Mouse (Mus musculus) yolk sac, embryonic 10.5 days (tissue): ENCODE data around the gene Klrb1c.
A peak's percentile ranks its signal among the peaks of the same experiment; 100 is the strongest.
"Not testable (repeated sequence)": the region's sequence is repeated elsewhere in the genome, so short reads cannot be mapped to it uniquely, and the experiment has no call there.

ENCODE experiments used
- DNase-seq: peaks from one replicate; pipeline ENCODE4 v3.0.0-alpha.2; 2017; ENCODE audit warnings: low spot score

Klrb1c gene

DNA sequence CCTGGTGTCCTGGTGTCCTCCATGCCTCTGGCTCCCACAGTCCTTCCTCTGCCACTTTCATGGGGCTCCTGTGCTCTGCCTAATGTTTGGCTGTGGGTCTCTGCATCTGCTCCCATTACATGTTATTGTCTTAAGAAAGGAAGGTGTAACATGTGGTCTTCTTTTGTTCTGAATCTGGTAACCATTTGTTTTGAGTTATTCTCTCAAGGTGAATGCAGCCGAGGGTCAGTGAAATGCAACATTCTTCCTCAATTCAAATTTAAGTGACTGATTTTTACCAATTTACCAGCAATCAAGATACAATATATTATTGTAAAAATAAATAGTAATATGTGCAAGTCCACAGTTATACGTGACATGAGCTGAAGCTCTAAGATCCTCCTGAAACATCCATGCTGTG, at the start of gene Klrb1c:
Gene Klrb1c, minus strand, starts transcription at position 101 of the 400 bp plus-strand sequence.
- no peak for DNase-seq

DNA sequence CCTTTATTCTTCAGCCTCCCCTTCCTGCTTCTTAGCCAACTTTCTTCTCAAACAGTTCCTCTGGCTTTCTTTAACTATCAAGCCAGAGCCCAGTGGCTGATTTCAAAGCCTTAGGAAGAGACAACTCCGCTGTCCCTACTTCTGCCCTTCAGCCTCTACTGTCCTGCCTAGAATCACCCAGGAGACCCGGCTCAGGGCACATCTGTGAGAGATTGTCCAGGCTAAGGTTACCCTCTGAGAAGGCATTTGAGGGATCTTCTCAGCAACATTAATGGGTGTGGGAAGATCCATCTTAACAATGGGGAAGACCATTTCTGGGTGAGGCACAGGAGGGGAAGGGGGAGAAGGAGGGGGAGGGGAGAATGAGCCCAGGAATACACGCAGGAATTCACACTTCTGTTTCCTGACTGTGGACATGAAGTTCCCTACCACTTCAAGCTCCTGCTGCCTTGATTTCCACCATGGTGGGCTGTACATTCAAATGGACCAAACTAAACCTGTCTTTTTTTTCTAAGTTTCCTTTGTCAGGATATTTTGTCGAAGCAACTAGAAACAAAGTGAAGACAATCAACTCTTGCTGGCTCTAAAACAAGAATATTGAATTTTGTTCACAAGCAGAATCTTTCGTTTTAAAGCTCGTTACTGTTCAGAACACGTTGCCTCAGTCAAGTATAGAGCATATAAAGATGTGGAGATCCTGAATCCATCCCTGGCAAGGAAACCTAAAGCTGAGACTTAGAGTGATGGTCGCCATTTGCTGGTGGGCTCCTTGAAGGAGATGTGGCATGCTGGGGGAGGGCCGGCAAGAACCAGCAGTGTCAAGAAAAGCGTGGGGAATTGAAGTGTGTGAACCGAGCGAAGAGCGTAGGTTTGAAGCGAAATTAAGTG, 48.7 kb upstream of the Klrb1c start:
- DNase-seq, result peak; percentile 48

DNA sequence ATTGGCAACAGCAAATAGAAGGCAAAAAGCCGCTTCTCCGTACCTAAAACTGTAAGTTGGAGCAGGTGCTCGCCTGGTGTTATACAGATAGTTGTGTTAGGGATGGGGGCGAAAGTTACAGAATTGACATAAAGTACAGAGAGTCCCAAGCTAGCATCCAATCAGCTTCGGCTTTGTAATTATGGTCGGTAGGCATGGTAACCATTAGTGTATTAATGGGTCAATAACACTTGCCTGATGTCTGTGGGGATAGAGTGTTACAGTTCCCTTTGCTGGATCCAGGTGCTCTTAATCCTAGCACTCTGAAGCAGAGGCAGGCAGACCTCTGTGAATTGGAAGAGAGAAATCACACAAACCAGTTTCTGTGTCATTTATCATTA, 47.9 kb upstream of the Klrb1c start:
- DNase-seq, result no peak

DNA sequence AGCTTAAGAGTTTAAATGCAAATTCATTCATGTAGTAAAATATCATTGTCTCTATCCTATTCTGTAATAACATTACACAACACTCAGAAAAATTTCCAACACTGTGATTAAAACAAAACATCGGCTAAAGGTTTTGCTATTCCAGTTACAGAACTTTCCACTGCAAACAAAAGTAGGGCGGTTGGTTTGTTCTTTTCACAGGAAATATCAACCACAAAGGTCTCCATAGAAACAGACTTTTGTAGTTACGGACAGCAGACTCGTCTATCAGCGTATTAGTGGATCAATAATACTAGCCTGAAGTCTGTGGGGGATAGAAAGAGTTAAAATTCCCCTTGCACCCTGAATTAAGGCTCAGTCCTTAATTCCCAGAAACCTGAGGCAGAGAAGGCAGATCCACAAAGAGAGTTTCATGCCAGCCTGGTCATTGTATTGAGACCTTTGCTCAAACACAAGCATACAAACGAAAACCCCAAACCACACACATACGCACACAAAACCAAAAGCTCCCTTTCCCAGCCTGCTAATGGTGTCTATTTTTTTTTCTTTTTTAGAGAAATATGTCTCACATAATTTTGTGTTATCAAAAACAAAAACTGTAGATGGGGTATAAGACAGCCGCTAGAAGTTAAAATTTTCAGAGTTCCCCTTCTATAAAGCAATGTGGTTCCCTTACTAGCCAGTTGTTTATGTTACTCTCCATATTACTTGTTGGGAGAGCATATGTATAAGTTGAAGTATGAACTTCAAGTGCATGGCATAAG, 47.4 kb upstream of the Klrb1c start:
- DNase-seq, result no peak

DNA sequence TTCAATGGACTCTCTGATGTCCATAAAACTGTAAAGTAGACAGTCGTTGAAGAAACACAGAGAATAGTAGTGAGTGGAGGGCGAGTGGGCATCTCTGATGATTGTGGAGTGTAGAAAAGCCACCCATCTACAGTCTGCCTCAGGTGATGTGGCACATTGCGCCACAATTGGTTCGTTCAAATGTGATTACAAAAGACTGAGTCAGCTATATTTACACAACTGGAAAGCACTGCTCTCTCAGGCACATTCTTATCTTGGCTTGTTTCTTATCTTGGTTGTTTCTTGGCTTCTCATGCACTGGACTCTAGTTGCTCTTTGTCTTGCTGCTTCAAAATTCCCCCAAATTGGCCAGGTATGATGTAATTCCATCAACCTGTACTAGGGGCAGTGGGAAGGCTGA, 46.6 kb upstream of the Klrb1c start:
- DNase-seq, result peak; percentile 40

DNA sequence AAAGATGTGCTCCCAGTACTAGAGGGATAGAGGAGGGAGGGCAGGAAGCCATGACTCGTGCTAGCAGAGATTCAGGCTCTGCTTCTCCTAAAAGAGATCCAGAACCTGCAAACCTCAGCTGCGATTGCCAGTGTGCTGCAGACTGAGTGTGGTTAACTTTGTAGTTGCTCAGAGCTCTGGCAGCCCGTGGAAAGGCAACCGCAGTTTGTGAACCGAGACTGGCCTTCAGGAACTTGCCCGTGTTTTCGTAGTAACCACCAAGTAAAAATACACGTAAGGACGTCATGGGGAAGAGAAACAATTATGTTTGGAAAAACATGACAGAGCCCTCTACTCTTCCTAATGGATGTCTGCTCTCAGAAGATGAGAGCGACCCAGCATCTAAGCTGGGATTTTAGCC, 44.0 kb upstream of the Klrb1c start:
- no peak for DNase-seq

DNA sequence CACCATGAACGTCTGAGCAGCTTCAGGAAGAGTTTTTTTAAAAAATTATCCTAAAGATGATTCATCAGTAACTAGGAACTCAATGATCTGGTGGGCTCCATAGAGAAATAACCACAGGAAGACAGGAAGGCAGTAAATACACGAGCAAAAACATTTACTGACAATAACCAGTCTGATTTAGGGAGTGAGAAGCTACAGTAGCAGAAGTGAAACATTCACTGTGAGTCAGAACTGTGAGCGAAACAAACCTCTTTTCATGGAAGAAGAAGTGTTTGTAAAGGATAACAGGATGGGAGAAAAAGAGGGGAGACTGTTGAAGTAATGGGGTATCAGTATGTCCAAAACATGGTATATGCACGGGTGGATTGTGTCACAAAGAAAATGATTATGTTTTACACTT, 40.8 kb upstream of the Klrb1c start:
- DNase-seq, result no peak

DNA sequence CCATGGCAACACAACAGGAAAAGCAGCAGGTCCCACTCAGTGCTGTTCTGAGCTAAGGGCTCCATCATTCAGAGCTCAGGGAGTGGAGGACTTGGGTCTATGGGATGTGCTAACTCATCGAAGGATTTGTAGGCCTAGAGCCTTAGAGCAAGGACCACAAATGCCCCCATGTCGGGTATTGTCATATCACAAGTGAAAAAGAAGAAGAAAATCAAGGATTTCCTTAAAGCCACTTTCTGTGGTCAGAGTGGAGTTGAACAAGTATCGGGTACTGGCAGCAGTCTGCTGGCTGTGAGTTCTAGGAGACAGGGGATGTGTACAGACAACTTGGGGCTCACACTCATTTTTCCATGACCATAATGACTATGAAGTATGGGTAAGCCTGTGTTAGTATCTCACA, 37.8 kb upstream of the Klrb1c start:
- DNase-seq, result no peak

DNA sequence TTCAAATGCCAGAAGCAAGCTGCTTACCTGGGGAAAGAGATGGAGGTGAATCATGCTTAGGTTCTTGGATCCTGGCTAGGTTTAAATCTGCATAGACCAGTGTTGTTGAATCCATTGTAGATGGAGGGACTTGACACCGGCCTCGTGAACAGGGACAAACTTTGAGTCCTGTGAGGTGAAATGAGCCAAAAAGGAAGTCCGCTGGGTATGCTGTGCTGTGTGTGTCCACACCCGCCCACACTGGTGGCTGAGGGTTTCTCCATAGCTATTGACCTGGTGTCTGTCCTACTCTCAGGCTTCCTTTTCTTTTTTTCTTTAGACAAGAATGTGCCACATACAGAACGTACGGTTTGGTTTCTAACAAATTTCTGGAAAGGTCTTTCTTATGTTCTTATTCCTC, 37.1 kb upstream of the Klrb1c start, which contains the start of the genes Gm44511 and Klrb1b:
Gene Gm44511, minus strand, starts transcription at position 184 of the 400 bp plus-strand sequence.
Gene Klrb1b, minus strand, starts transcription at position 200 of the 400 bp plus-strand sequence.
- no peak for DNase-seq

DNA sequence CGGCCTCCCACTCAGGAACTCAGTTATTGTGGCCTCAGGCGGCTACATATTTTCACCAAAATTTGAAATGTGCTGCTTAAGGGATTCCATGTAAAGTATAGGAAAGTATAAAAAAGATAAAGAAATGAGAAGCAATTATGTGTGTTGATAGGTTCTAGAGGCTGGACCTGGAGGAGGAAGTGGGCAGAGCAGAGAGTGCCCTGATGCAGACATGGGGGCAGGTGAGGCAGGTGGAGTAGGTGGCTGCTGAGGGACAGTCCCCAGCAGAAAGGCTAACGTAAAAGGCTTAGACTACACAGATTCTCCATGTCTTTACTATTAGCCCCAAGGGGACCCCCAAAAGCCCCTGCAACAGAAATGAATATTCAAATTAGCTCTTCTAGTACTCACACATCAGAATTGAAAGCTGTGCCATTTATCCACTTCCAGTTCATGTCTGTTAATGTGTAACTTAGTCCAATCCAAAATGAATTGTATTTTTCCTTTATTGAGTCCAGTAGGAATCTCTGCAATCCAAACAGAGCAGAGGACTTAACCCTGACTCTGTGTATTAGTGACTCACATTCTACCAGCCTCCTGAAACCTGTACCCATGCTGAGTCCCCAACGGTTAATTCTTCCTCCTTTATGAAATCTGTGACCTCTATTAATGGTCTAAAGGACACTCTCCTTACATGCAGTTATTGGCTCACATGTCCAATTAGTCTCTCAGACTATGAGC, 29.2 kb upstream of the Klrb1c start:
- DNase-seq, result no peak

DNA sequence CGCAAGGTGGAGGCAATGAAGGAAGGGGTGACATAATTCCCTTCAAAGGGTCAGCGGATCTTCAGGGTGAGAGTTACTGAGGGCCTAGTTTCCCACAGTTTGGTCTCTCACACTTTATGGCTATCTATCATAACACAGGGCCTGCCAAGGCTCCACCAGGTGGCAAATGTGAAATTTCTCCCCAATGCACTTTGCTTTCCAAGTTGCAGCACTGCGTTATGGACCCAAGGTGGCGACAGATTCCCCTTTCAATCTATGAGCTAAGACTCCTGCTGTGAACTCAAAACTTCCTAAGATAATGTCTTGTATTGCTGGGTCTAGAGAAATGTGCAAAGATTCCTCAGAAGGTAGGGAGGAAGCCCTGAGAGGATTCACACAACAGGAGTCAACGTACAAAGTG, 19.5 kb upstream of the Klrb1c start:
- DNase-seq, result no peak

DNA sequence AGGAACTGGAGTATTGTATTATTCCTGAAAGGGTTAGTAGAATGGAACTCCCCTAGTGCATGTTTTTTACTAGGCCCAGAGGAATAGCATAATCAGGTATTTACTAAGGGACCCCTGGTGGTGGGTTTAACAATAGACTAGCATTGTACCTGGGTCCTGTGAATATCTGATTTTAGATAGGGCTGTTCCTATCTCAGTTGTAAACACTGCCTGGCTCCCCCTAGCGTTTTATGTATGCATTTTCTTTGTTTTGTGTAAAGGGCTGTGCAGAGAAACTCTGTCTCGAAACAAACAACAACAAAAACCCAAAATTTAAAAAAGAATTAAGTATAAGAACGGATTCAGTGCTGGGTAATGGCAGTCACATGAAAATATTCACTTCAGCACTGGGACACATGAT, 18.0 kb upstream of the Klrb1c start:
- no peak for DNase-seq

DNA sequence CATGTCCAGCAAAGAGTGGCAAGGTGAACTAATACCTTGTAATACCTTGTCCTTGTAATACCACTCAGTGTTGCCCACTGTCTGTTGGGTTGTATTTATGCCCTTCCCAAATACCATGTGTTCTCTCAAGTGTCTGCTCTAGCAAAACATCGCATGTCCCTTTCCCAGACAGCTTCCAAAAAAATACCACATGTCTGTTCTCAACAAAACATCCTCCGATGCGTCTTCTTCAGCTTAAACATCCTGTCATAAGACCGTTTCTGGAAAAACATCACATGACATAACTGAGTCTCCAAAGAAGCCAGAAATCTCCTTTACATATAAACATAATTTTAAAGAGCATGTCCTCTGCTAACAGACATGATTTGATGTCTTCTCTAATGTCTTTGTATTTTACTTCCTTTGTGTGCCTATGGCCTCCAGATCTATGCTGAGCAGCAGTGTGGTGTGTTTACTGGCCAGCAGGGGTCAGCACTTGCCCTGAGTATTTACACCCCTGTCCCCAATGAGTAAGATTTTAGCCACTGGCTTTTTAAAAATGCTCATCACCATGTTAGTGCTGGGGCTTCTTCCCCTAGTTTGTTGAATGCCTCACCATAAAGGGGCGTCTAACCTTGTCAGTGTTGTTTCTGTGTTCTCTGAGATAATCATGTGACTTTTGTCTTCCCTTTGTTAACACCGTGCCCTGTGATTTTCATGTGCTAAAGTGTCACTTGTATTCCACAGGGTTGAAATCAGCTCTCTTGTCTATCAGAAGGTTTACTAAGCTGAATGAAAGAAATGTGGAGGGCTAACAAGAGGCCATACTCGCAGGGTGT, 16.0 kb upstream of the Klrb1c start:
- peak; percentile 24 for DNase-seq

DNA sequence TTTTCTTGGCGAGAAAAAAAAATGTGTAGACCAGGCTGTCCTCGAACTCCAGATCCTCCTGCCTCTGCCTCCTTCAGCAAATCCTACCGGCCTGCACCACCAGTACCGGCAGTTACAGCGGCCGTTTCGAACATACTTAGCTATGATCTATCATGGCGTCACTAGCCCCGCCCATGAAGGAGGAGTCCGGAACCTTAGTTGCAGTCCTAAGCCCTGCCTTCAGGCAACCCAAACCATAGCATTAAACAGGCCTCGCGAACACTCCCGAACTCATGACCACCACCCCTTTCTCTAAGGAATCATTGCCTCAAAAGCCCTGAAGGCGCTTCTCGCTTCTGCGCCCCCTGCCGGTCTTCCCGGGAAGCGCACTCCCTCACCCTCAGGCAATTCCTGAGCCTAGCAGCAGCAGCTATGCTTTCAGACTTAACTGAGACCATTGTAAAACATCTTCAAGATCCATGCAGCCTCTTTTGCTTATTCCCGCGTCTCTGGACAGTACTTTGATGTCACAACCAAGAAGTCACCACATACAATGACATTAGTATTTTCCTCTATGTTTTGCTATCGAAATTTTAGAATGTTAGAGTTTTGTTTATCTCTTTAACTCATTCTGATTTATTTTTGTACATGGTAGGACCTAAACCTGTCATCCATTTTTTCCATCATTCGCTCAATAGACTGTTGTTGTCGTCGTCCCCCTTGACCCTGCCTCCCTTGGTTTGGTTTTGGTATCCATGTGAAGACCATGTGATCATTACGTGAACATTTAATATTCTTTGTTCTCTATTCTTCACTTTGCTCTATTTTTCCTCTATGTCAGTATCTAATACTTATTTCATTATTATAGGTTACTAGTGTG, 14.2 kb upstream of the Klrb1c start:
- peak; percentile 98 for DNase-seq

DNA sequence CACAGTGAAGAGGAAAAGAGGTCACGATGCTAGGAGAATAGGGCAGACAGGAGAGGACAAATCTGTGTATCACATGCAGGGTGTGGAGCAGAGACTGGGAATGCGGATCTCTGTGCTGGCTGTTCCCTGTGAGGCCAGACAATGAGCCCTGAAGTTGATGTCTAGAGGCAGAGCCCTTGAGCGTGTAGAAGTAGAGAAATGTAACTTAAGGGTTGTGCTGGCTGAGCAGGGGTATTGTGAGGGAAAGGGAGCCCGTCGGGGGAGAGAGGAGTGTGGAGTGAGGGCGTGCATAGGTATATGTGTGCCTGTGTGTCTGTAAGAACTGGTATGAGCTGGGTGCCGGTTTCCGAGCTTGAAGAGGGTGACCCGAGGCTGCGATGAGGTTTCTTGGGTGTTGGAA, 13.5 kb upstream of the Klrb1c start:
- DNase-seq, result no peak

DNA sequence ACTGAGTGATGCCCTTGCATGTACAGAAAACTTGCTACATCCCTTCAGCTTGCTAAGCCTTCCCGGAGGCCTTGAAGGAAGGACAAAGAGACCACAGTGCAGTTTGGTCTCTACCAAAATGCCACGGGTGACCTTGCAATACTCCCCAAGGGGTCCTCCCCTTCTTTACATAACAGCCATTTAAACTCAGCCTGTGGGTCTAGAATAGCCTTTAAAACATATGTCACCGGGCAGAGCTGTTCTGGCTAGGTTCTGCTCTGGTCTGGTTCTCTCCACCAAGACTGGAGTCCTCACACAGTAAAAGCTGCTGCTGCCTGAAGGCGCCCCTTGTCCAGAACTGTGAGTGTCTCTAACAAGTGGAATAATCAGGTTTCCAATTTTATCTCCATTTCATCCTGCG, 11.7 kb upstream of the Klrb1c start:
- DNase-seq, result not testable (repeated sequence)

DNA sequence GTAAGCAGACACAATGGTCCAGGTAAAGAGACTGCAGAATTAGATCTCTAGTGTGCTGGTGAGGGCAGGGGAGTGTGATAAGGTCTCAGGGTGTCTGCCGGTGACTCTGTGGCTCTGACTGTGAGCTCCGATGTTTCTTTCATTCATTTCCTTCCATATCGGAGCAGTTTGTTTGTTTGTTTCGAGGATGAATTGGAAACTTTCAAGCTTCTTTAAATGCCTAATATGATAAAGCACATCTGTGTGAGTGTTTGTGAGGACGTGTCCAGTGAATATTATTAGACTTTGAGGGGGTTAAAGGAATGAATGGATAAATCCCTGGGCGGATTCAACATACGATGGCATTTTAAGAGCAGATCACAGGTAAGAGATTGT, 10.9 kb upstream of the Klrb1c start:
- DNase-seq, result no peak

DNA sequence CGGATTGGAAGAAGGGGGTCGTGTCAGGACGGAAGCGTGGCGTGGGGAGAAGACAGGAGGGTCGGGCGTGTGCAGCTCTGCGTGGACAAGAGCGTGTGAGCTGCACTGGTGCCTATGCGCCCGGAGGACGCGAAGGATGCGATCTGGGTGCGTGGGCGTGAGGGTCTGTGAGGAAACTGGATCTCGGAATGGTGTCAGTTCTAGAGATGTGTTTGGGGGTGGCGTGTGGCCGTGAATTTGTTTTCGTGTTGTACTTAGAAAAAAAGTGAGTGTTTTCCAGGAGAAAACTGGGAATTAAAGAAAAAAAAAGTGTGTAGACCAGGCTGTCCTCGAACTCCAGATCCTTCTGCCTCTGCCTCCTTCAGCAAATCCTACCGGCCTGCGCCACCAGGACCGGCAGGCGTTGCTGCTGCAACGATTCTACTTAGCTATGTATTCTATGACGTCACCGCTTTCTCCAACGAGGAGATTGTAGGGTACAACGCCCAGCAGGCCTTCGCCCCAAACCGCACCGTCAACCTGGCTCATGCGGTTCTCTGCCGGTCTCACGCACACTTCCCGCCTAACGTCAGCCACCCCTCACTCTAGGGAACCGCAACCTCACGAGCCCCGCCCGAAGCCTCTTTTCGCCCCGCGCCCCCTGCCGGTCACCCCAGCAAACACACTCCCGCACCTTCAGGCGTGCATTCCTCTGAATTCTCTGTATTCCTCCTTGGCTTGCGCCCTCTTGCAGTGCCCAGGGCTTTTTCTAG, 10.3 kb upstream of the Klrb1c start:
- DNase-seq, result peak; percentile 92

DNA sequence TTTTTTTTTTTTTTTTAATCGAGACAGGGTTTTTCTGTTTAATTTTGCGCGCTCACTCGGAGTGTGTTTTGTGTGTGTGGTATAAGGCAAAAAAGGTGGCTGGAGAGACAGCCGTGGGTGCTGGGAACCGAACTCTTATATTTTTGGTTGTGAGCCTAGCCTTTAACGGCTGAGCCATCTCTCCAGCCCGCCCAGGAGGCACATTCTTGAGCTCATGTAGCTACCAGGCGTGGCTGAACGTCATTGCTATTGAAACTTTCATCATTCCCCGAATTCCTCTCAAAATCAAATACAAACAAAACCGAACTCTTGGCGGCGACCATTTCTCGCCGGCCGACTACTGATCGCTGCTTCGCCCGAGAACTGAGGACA, 9.7 kb upstream of the Klrb1c start:
- DNase-seq, result peak; percentile 91
